Mouse (Mus musculus) B cell, adult 2 months (primary cell): ENCODE results near the gene Add3.
A peak's percentile ranks its signal among the peaks of the same experiment; 100 is the strongest.

Experiments used
- DNase-seq, 2 experiments: peaks; one replicate each; pipeline ENCODE4 v3.0.0; 2022

Add3 gene

GRCm38 (mm10) chr19:53247558-53247957 is 107.3 kb downstream of the Add3 start:
- no peak for DNase-seq

GRCm38 (mm10) chr19:53248023-53248494 is 107.8 kb downstream of the Add3 start:
- peak; percentile 73 for DNase-seq

GRCm38 (mm10) chr19:53251015-53251414 is 110.8 kb downstream of the Add3 start:
- DNase-seq = no peak

GRCm38 (mm10) chr19:53251656-53252055 is 111.4 kb downstream of the Add3 start:
- no peak for DNase-seq

GRCm38 (mm10) chr19:53252111-53253028 is 112.1 kb downstream of the Add3 start:
- no peak for DNase-seq

GRCm38 (mm10) chr19:53256361-53256760 is 116.1 kb downstream of the Add3 start:
- DNase-seq = no peak

GRCm38 (mm10) chr19:53256991-53257594 is 116.8 kb downstream of the Add3 start:
- no peak for DNase-seq

- DNase-seq = no peak
These were observed 117.7 kb downstream of the Add3 start for GRCm38 (mm10) chr19:53257631-53258560.

GRCm38 (mm10) chr19:53258740-53259506 is 118.7 kb downstream of the Add3 start:
- no peak for DNase-seq

- no peak for DNase-seq
These were observed 119.3 kb downstream of the Add3 start for GRCm38 (mm10) chr19:53259541-53259940.

- DNase-seq = no peak
These were observed 120.0 kb downstream of the Add3 start for GRCm38 (mm10) chr19:53260261-53260660.

GRCm38 (mm10) chr19:53260828-53261227 is 120.6 kb downstream of the Add3 start:
- no peak for DNase-seq

- DNase-seq = no peak
These were observed 121.8 kb downstream of the Add3 start for GRCm38 (mm10) chr19:53262061-53262460.

- DNase-seq = no peak
These were observed 123.9 kb downstream of the Add3 start for GRCm38 (mm10) chr19:53263859-53264733.

- no peak for DNase-seq
These were observed 124.8 kb downstream of the Add3 start for GRCm38 (mm10) chr19:53264821-53265727.

GRCm38 (mm10) chr19:53267305-53267704 is 127.1 kb downstream of the Add3 start:
- DNase-seq = no peak

- DNase-seq = peak in 1 of 2 experiments; percentile 35
These were observed 132.9 kb downstream of the Add3 start for GRCm38 (mm10) chr19:53273055-53273722.

GRCm38 (mm10) chr19:53273781-53274428 is 133.7 kb downstream of the Add3 start:
- DNase-seq = no peak

GRCm38 (mm10) chr19:53275204-53275603 is 135.0 kb downstream of the Add3 start:
- DNase-seq = no peak
